Mouse (Mus musculus) intestine, postnatal 0 days (tissue): ENCODE data around the gene Lpo. TPM values are rescaled to one million over a fixed set of nuclear protein-coding genes. Genes with fewer than 3 reads are reported as not detected.
A peak's percentile ranks its signal among the peaks of the same experiment; 100 is the strongest.

Experiments
- ATAC-seq: fragments of 200-750 bp; cut with Nextera tagmentation; 2 replicates; pipeline ENCODE4 v1.8.0; 2017; ENCODE audit warnings: mild to moderate bottlenecking, moderate TSS enrichment, moderate library complexity
- H3K27ac ChIP-seq: fragments of 300-500 bp; sonication (generic); 2 replicates; pipeline ENCODE4 v1.5.1; 2014; ENCODE audit warnings: mild to moderate bottlenecking, low read depth, low read length, moderate library complexity
- H3K27me3 ChIP-seq: fragments of 300-500 bp; sonication (generic); replicated peaks from 2 replicates; pipeline ENCODE4 v1.6.1; 2014; ENCODE audit warnings: low read length, mixed read lengths; ENCODE audit not compliant: control insufficient read depth, insufficient read depth
- H3K36me3 ChIP-seq: fragments of 300-500 bp; sonication (generic); 2 replicates; pipeline ENCODE4 v1.6.1; 2014; ENCODE audit warnings: mild to moderate bottlenecking, moderate library complexity; ENCODE audit not compliant: control insufficient read depth, insufficient read depth
- H3K4me1 ChIP-seq: fragments of 300-500 bp; sonication (generic); replicated peaks from 2 replicates; pipeline ENCODE4 v1.6.1; 2014; ENCODE audit warnings: antibody characterized with exemption, low read length, mixed read lengths; ENCODE audit not compliant: control insufficient read depth, insufficient read depth
- H3K4me2 ChIP-seq: fragments of 300-500 bp; sonication (generic); replicated peaks from 2 replicates; pipeline ENCODE4 v1.6.1; 2014; ENCODE audit warnings: low read depth, mild to moderate bottlenecking, moderate library complexity
- H3K4me3 ChIP-seq: fragments of 300-500 bp; sonication (generic); 2 replicates; pipeline ENCODE4 v1.5.1; 2014; ENCODE audit warnings: low read depth, low read length
- H3K9ac ChIP-seq: fragments of 300-500 bp; sonication (generic); 2 replicates; pipeline ENCODE4 v1.6.1; 2014; ENCODE audit warnings: mild to moderate bottlenecking, low read depth, low read length
- H3K9me3 ChIP-seq: fragments of 300-500 bp; sonication (generic); 2 replicates; pipeline ENCODE4 v1.6.1; 2016; ENCODE audit warnings: mixed run types; ENCODE audit not compliant: control insufficient read depth
- CTCF ChIP-seq: sonication (generic); IDR thresholded peaks from 2 replicates; pipeline ENCODE4 v1.5.1; 2016; ENCODE audit warnings: low read depth, mild to moderate bottlenecking, control low read depth, antibody characterized with exemption, moderate library complexity
- WGBS: fragments of 180-500 bp; shearing (Covaris S2); extraction: QIAGEN DNeasy Blood & Tissue Kit; methylation state at CpG from one replicate; pipeline ENCODE4 v1.1.7; 2014; 5-methylcytosine and 5-hydroxymethylcytosine counted together
- microRNA counts: library from miRNA; unstranded; fragments of <30 nt; microRNA quantifications from one replicate; lab custom pipeline; 2016
- microRNA-seq: library from miRNA; unstranded; fragments of <30 nt; microRNA quantifications from one replicate; pipeline ENCODE4, GENCODE M21; 2016
- polyA plus RNA-seq: library from polyadenylated mRNA; unstranded; fragments of >200 nt; fragmentation: Nextera tagmentation; extraction: Ambion mirVana; gene quantifications from 2 replicates; pipeline ENCODE4 v1.2.1, GENCODE M21; 2015

Gene Lpo
- polyA plus RNA-seq, 1 experiment from 2014 or later = 0.22 TPM

GRCm38 (mm10) chr11:87758161-87758911, 69.8 kb downstream of the Lpo start:
- no peaks in the 10 kb centered on the region for H3K36me3 ChIP-seq
- H3K27ac ChIP-seq = no peak overlapping the region
- H3K4me1 ChIP-seq = no peaks in the 10 kb centered on the region
- no peak for ATAC-seq
- no peak overlapping the region for H3K9ac ChIP-seq
- H3K4me3 ChIP-seq = no peak overlapping the region
- peaks cover 33% of the 10 kb centered on the region for H3K27me3 ChIP-seq
- TF ChIP-seq CTCF = no peak
- H3K9me3 ChIP-seq = no peaks in the 10 kb centered on the region
- H3K4me2 ChIP-seq = no peak overlapping the region
- WGBS = 79% methylated on average over 7 of the region's 7 CpGs

DNA sequence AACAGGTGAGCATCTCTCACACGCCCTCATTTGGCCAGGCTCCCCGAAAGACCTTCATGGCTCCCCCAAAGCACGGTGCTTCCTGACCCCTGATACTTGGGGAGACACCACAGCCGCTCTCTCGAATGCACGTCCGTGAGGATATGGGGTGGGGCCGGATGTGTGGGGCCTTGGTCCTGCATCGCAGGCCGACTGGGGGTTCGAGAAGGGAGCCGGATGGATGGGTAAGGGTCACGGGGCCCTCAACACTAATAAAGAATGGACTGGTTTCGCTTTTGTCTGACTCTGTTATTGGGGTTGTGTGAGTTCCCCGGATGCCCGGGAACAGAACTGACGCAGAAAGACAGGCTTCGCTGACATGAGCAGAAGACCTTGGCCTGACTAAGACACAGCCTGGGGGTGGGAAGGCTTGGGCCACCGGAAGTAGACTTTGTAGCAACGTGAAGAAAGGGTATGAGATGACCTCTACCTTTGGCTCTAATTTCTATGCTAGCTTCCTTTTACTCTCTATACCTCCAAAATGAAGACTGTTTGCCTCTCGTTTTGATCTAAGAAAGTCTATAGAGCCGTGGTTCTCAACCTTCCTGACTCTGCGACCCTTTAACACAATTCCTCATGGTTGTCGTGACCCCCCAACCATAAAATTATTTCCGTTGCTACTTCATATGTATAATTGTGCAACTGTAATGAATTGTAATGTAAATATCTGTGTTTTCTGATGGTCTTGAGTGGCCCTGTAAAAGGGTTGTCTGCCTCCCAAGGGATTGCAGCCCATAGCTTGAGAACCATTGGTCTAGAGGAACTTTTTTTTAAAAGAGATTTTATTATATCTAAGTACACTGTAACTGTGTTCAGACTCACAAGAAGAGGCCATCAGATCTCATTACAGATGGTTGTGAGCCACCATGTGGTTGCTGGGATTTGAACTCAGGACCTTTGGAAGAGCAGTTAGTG, 70.8 kb downstream of the Lpo start:
- TF ChIP-seq CTCF = no peak
- H3K9ac ChIP-seq = no peak overlapping the region
- H3K4me1 ChIP-seq = no peaks in the 10 kb centered on the region
- no peaks in the 10 kb centered on the region for H3K36me3 ChIP-seq
- no peaks in the 10 kb centered on the region for H3K9me3 ChIP-seq
- no peak overlapping the region for H3K4me3 ChIP-seq
- no peak overlapping the region for H3K4me2 ChIP-seq
- peaks cover 22% of the 10 kb centered on the region for H3K27me3 ChIP-seq
- H3K27ac ChIP-seq = no peak overlapping the region
- no peak for ATAC-seq
- WGBS = 82% methylated on average over 25 of the region's 25 CpGs

MicroRNA genes within 50 kb of the gene (microRNA counts, 519-probe panel; counts per million panel counts)
- microRNA mmu-miR-142-3p (lab: Ali Mortazavi, UCI) = 4,684 counts per million, percentile 78 among the panel's probes with 10 or more counts
- 4,541 counts per million, percentile 73 among the panel's probes with 10 or more counts for microRNA mmu-miR-142-5p (lab: Ali Mortazavi, UCI)

Small RNAs within 50 kb of the gene (microRNA-seq; reads per million reads assigned to microRNA genes)
- not detected for gene Mir142
- not detected for gene Mir142b

Other genes starting within 250 kb of the Lpo start
- 11.1 and 12.2 TPM in 2 replicates for gene Mtmr4, start 236.1 kb downstream of the Lpo start, polyA plus RNA-seq
- gene Hsf5, start 211.1 kb downstream of the Lpo start, polyA plus RNA-seq = 0.05 TPM in 1 of 2 replicates, not detected in the other
- 9.5 and 10.7 TPM in 2 replicates for gene Rnf43, start 165.6 kb downstream of the Lpo start, polyA plus RNA-seq
- gene Supt4a, start 90.7 kb downstream of the Lpo start, polyA plus RNA-seq = 79.7 and 87.5 TPM in 2 replicates
- 0.33 and 0.61 TPM in 2 replicates for gene Tspoap1, start 67.7 kb downstream of the Lpo start, polyA plus RNA-seq
- gene Mpo, start 34.7 kb downstream of the Lpo start, polyA plus RNA-seq = 0.12 and 0.27 TPM in 2 replicates
- gene Mks1, start 24.9 kb upstream of the Lpo start, polyA plus RNA-seq = 2.4 and 2.6 TPM in 2 replicates
- gene Epx, start 47.2 kb upstream of the Lpo start, polyA plus RNA-seq = 0.16 TPM in 1 of 2 replicates, not detected in the other
- gene Olfr462, start 64.0 kb upstream of the Lpo start, polyA plus RNA-seq = not detected in 2 replicates
- not detected in 2 replicates for gene Olfr463, start 69.1 kb upstream of the Lpo start, polyA plus RNA-seq
- not detected in 2 replicates for gene Olfr464, start 92.7 kb upstream of the Lpo start, polyA plus RNA-seq
- gene Dynll2, start 159.2 kb upstream of the Lpo start, polyA plus RNA-seq = 52.4 and 57.4 TPM in 2 replicates
- gene Srsf1, start 219.1 kb upstream of the Lpo start, polyA plus RNA-seq = 70.7 and 73.2 TPM in 2 replicates
- gene Vezf1, start 240.0 kb upstream of the Lpo start, polyA plus RNA-seq = 16.8 and 18.7 TPM in 2 replicates